Mouse (Mus musculus): Measurements from ENCODE around the gene Ralb. TPM values are rescaled to one million over a fixed set of nuclear protein-coding genes. Genes with fewer than 3 reads are reported as not detected.

Gene Ralb
- polyA plus RNA-seq, 1 experiment: 54.6 TPM

- DNase-seq: peak; percentile 30
- Histone ChIP-seq H3K27ac (ENCODE audit: insufficient read depth, low read depth, low read length) (no peak within 1 kb of the TSS), H3K36me3 (ENCODE audit: control insufficient read depth, insufficient read depth, low read length) (no peaks in the 10 kb centered on the region), H3K4me1 (ENCODE audit: control insufficient read depth, insufficient read depth, low read length) (no peaks in the 10 kb centered on the region), H3K27me3 (replicated peaks; ENCODE audit: control insufficient read depth, insufficient read depth, low read length) (no peaks in the 10 kb centered on the region), H3K4me3 (ENCODE audit: insufficient read depth, low read depth, low read length) (peak within 1 kb of the TSS; percentile 53)
- TF ChIP-seq CTCF (conservative IDR thresholded peaks at IDR 0.05; ENCODE audit: insufficient read depth, insufficient read length, low read depth, low read length): no peak
- no peak for TF ChIP-seq POLR2A (IDR thresholded peaks at IDR 0.05; ENCODE audit: low read depth, low read length)
- WGBS: under 1% methylated on average over 89 of the region's 92 CpGs
Observed at GRCm38 (mm10) chr1:119421576-119422421, 82.8 kb downstream of the Ralb start, which contains the start of gene Inhbb. Gene Inhbb, minus strand, starts transcription at chr1:119422248.

GRCm38 (mm10) chr1:119420984-119421575 is 83.5 kb downstream of the Ralb start:
- no peaks in the 10 kb centered on the region for H3K36me3 ChIP-seq (ENCODE audit: control insufficient read depth, insufficient read depth, low read length)
- H3K27me3 ChIP-seq (replicated peaks; ENCODE audit: control insufficient read depth, insufficient read depth, low read length): no peaks in the 10 kb centered on the region
- TF ChIP-seq CTCF (conservative IDR thresholded peaks at IDR 0.05; ENCODE audit: insufficient read depth, insufficient read length, low read depth, low read length) (no peak), POLR2A (IDR thresholded peaks at IDR 0.05; ENCODE audit: low read depth, low read length) (no peak)
- H3K4me1 ChIP-seq (ENCODE audit: control insufficient read depth, insufficient read depth, low read length): no peaks in the 10 kb centered on the region
- 2% methylated on average over 73 of the region's 78 CpGs for WGBS
- no peak overlapping the region for H3K27ac ChIP-seq (ENCODE audit: insufficient read depth, low read depth, low read length)
- H3K4me3 ChIP-seq (ENCODE audit: insufficient read depth, low read depth, low read length): peak overlapping the region; percentile 53
- peak; percentile 25 for DNase-seq

Other genes starting within 250 kb of the Ralb start
- gene Inhbb, start 82.5 kb downstream of the Ralb start, polyA plus RNA-seq (2012; rRNA removed): 0.72 and 0.81 TPM in 2 replicates
- 27.1 and 37.2 TPM in 2 replicates for gene Tmem185b, start 21.4 kb upstream of the Ralb start, polyA plus RNA-seq (2012; rRNA removed)
- gene Epb41l5, start 144.2 kb upstream of the Ralb start, polyA plus RNA-seq (2012; rRNA removed): 32.7 and 33.3 TPM in 2 replicates

Measured in kidney, adult 2 months (tissue).